Mouse (Mus musculus) common myeloid progenitor, adult 5-6 weeks (primary cell): ENCODE measurements around the gene Slc25a23. TPM values are rescaled to one million over a fixed set of nuclear protein-coding genes. Genes with fewer than 3 reads are reported as not detected.

Source experiments
- ATAC-seq: replicated peaks from 2 replicates; pipeline ENCODE4 v1.8.0; 2016; ENCODE audit warnings: low read depth, mild to moderate bottlenecking, moderate TSS enrichment, inconsistent platforms; ENCODE audit not compliant: poor library complexity, severe bottlenecking
- total RNA-seq: library from RNA; stranded (forward); fragments of 200-1000, 187-1606 nt; gene quantifications from 2 replicates; pipeline ENCODE4 v1.2.3, GENCODE M21; 2017

The Slc25a23 gene
- 6.4 and 11.6 TPM in 2 replicates for total RNA-seq

DNA sequence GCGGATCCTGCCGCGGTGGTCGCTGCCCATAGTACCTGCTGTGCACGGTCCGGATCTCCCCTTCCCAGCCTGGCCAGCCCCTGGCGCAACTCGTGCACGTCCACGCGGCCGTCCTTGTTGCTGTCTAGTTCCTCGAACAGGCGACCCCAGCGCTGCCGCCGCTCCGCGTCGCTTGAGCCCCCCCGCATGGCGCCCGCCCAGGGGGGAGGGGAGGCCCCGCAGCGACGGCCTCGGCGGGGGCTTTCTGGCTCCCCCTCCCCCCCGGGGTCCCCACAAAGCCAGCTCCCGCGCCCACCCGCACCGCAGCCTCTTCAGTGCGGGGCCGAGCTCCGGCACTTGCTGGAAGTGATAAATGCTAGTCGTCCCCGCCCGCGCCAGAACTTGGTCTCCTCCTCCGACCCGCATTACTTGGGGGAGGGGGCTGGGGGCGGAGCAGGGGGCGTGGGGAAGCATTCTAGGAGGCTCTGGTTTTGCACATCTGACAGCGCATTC, at the start of gene Slc25a23:
Slc25a23 (minus strand) TSS at position 378 of the 492 bp plus-strand sequence.
- ATAC-seq = 0 out of 2 replicates have a peak, but pooled peaks have one; percentile 9

DNA sequence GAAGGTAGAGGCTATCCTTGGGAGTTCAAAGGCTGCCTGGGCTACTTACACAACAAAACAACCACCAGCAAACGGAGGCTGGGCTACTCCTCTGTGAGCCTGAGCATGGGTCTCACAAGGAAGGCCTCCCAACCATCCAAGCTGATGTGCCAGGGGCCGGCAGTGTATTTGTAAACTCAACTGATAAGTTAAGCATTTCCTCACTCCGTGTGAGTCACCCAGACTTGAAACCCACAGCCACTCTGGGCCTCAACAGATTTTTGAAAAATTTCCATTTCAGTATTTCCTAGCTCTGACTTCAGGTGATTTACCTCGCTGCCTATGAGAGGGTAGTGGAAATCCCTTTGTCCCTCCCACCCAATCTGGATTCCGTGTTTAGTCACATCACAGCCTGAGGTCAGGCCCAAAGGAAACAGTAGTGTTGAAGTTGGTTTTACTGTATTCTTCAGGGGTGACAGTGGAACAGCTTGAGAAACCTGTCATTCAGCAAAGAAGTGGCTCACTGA, 49.1 kb upstream of the Slc25a23 start:
- no peak for ATAC-seq

DNA sequence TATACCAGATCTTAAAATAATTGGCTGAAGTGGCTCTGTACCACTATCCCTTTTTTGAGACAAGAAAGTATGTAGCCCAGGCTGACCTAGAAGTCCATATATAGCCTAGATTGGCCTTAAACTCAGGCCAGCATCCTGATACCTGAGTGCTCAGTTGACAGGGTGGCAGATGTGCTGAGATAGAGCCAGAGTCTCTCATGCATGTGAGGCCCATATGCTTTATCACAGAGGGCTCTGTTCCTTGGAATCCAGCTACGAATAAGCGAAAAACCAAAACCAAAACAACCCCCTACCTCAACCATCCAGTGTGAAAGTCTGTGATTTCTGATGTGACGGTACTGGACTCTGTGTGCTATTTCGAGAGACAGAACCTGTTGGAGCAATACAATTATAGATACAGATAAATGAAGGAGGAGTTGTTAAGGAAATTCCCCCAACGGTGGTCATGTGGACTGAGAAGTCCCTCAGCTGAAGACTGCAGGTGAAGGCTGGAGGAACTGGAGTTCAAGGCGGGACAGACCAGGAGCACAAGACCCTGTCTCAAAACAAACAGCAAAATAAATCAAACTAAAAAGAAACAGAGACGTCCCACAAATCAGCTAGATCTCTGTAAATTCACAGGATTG, 48.5 kb upstream of the Slc25a23 start:
- ATAC-seq = no peak

DNA sequence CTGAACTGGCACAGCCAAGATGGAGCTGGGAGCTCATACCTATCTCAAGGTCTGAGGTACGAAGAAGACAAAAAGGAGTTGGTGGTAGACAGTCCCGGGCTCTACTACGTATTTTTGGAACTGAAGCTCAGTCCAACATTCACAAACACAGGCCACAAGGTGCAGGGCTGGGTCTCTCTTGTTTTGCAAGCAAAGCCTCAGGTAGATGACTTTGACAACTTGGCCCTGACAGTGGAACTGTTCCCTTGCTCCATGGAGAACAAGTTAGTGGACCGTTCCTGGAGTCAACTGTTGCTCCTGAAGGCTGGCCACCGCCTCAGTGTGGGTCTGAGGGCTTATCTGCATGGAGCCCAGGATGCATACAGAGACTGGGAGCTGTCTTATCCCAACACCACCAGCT, 47.4 kb upstream of the Slc25a23 start:
- ATAC-seq = no peak

DNA sequence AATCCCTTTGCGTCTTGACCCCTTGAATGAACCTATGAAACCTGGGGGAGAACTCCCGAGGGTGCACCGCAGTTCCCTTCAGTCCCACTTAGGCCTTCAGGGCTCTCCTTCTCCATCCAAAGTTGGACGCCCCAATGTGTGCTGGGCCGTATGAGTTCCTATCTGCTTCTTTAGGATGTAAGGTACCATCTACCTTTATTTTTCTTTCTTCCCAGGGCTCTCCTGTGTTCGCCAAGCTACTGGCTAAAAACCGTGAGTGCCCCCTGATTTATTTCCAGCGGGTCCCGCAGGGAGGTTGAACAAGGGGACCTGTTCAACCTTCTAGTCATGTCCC, 46.3 kb upstream of the Slc25a23 start:
- ATAC-seq = no peak

DNA sequence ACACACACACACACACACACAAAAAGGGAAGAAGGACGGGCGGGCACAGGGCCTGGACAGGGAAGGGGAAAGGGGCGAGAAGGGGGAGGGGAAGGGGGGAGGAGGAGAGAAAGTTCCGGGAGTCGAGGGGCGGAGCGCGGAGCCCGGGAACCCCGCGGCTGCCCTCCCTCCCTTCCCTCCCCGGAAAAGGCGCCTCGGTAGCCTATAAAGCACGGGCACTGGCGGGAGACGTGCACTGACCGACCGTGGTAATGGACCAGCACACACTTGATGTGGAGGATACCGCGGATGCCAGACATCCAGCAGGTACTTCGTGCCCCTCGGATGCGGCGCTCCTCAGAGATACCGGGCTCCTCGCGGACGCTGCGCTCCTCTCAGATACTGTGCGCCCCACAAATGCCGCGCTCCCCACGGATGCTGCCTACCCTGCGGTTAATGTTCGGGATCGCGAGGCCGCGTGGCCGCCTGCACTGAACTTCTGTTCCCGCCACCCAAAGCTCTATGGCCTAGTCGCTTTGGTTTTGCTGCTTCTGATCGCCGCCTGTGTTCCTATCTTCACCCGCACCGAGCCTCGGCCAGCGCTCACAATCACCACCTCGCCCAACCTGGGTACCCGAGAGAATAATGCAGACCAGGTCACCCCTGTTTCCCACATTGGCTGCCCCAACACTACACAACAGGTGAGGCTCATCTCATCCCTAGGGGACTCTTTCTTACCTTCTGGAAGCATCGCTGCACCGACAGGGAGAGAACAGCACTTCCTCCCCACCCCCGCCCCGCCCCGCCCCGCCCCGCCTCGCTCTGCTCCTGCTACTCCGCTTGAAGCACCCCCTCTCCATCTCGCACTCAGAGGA, 45.7 kb upstream of the Slc25a23 start, which contains the start of gene Tnfsf9:
Tnfsf9 (plus strand) TSS at position 145 of the 854 bp plus-strand sequence.
- peak; percentile 65 for ATAC-seq

DNA sequence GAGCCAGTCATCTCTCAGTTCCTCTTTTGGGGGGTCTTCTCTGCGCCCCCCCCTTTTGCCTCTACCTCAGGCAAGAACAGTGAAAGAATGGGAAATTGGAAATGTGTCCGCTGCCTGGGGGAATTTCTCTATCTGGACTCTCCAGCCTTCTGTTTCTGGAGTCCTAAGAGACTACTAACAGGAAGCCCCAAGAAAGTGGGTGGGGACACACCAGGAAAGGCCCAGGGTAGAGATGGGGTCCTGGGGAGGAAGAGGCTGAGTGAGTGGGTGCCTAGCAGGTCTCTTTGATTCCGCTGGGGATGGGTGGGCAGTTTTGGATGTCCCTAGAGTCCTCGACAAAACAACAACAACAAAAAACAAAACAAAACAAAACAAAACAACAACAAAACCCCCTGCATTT, 44.8 kb upstream of the Slc25a23 start:
- 0 out of 2 replicates have a peak, but pooled peaks have one; percentile 14 for ATAC-seq

DNA sequence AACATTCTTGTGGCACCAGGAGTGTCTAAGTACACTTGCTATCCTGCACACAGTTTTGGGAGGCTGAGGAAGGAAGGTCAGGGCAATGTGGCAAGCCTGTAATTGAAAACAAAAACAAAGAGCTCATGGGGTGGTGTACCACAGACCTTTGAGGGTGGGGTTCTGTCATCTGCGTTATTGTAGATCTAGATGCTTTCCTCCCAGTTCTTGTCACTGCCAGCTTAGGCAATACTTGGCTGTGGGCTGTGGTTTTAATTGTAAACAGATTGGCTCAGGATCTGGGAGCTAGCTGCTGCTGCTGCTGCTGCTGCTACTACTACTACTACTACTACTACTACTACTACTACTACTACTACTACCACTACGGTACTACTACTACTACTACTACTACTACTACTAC, 42.6 kb upstream of the Slc25a23 start:
- no peak for ATAC-seq

DNA sequence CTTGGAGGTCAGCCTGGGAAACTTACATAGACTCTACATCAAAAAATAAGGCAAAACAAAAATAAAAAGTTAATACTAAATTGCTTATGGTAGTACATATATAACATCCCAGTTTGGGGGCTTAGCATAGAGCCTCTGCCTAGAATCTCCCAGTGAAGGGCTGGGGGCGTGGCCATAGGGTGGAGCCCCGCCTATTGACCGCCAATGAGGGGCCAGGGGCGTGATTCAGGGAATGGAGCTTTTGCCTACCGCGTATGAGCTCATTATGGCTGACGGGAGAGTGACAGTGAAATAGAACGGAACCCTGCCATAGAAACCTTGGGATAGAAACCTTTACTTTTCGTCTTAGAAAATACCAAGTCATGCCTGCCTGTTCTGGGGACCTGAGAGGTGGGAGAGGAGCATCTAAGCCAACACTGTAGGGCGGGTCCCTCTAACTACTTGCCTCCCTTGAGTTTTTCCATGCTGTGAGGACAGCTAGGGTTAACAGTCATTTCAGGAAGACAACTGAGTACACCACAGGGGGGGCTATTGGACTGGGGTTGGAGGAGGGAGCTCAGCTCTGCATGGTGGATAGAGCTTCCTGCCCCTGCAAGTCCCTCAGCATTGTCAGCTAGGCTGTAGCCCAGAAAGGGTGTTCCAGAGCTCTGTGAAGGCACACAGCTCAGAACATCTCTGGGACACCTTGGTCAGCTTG, 40.1 kb upstream of the Slc25a23 start:
- ATAC-seq = peak; percentile 39

DNA sequence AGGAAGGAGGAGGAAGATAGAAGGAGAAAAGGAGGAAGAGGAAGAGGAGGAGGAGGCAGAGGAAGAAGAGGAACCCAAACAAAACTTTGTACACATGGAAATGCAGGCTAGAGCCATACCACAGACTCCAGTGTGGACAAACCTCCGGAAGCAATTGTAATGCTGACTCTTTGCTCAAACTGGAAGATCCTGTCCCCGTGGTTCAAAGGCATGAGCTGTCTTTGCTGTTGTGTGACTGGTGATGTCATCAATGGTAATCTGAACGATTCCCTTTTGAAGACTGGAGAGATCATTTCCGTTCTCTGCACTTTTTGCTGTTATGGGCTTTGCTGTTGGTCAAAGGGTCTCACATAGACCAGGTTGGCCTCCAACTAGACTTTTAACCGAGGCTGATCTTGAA, 38.7 kb upstream of the Slc25a23 start:
- no peak for ATAC-seq

DNA sequence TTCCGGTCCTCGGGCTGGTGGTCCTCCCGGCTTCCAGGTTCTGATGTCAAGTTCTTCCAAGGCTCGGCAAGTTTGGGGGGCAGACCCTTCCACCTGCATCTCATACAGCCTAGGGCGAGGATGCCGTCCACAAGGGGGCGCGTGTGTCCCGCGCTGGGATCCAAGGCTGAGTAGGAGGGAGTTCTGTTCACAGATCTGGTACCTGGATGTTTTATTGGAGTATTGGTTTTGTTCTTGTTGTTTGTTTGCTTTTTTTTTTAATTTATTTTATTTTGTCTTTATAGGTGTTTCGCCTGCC, 36.9 kb upstream of the Slc25a23 start:
- peak; percentile 62 for ATAC-seq

DNA sequence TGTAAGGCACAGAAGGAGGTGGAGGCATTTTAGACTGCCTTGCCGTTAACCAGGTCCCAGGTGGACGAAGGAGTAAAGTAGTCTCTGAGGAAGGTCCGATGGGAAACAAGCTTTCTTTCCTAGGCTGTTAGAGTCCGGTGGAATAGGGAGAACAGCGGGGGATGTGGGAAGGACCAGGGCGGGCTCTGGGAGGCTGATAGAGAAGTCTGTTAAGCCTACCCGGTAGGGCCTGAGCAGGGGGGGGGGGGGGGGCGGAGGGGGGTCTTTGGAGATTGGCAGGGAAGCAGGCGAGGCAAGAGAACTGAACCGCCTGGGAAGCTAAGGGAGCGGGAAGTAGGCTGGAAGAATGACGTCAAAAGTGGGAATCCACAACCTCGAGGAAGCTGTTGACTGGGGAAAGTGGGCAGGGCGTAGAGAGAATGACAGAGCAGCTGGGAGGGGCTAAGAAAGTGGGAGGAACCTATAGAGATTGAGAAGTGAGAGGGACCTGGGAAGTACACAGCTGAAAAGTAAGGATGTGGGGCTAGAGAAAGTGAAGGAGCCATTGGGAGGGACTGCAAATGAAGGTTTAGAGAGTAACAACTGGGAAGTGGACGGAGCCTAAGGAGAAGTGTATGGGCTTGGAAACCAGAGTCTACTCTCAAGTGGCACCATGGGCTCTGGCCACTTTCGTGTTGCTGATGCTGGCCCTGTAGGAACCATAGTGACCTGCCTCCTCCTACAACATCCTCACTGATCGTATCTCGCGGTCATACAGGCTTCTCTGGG, 36.4 kb upstream of the Slc25a23 start:
- ATAC-seq = peak; percentile 83

DNA sequence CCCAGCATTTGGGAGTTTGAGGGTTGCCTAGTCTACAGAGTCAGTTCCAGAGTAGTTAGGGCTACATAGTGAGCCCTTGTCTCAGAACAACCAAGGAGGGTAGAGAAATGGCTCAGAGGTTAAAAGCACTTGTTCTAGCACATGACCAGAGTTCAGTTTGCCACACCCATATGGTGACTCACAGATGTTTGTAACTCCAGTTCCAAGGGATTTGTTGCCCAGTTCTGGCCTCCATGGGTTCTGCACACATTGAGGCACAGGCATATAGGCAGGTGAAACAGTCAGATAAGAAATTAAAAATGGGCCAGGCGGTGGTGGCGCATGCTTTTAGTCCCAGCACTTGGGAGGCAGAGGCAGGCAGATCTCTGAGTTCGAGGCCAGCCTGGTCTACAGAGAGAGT, 34.6 kb upstream of the Slc25a23 start:
- ATAC-seq = no peak

DNA sequence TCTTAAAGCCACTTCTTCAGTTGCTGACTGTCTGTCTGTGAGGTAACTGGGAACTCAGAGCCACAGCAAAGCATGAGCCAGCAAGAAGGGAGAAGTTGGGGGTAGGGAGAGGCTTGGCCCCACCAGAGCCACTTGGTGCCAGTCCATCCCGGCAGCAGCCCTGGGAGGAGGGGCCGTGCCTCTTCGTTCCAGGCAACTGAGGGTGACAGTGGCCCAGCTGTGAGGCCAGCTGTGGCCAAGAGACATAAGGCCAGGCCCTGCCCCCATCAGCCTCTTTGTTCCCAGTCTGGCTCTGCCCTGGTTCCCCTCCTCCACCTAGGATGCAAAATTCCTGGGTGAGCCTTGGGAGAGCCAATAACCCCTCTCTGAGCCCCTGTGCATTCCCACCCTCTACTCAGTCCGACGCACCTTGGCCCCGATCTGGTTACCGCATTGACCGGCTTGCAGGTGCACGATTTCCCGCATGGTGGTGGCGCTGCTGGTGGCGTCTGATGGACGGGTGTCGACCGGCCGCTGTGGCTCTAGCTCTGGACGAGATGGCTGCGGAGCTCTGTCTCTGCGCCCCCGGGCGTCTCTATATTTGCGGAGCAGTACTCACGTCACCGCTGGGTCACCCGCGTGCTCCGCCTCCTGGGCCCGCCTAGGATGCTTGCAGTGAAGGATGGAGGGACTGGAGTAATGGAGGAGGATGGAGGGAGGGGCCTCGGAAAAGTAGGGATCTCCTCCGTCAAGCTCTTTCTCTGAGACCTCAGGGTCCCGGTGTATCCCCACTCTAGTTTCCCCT, 27.6 kb upstream of the Slc25a23 start, which contains the start of gene Tubb4a:
Tubb4a (minus strand) TSS at position 734 of the 784 bp plus-strand sequence.
- ATAC-seq = peak; percentile 47

DNA sequence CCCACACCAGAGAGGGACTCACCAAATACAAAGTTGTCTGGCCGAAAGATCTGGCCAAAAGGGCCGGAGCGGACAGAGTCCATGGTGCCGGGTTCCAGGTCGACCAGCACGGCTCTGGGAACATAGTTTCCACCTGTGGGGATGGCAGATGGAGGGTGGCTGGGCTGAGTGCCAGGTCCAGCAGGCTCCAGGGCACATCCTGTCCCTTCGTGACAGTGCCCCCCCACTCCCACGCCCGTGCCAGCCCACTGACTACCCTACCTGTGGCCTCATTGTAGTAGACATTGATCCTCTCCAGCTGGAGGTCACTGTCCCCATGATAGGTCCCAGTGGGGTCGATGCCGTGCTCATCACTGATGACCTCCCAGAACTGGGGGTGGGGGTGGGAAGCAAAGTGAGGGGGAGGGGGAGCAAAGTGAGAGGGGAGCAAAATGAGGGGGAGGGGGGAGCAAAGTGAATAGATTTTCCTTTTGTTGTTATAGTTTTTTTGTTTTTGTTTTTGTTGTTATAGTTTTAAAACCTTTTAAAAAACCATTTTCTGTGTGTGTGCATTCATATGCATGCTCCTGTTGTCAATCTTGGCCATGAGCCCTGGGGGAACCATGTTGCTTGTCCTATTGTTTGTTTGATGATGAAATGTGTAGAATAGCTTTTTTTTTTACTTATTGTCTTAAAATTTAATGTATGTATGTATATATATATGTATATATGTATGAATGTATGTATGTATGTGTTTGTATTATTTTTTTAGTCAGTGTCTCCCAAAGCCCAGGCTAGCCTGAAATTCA, 26.5 kb upstream of the Slc25a23 start:
- ATAC-seq = no peak

DNA sequence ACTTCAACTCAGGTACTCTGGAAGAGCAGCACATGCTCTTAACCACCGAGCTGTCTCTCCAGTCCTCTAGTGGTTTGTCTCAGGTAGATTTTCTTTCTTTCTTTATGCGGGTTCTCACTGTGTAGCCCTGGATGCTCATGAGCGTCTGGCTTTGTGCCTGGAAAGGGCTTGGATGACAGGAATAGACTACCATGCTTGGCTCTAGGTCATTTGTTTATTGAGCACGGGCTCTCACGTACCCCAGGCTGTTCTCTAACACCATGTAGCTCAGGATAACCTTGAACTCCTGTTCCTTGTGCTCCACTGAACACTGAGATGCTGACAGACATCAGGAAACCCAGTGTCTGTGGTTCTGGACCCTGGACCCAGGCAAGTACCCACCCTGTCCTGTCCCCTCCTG, 22.8 kb upstream of the Slc25a23 start:
- ATAC-seq = no peak

DNA sequence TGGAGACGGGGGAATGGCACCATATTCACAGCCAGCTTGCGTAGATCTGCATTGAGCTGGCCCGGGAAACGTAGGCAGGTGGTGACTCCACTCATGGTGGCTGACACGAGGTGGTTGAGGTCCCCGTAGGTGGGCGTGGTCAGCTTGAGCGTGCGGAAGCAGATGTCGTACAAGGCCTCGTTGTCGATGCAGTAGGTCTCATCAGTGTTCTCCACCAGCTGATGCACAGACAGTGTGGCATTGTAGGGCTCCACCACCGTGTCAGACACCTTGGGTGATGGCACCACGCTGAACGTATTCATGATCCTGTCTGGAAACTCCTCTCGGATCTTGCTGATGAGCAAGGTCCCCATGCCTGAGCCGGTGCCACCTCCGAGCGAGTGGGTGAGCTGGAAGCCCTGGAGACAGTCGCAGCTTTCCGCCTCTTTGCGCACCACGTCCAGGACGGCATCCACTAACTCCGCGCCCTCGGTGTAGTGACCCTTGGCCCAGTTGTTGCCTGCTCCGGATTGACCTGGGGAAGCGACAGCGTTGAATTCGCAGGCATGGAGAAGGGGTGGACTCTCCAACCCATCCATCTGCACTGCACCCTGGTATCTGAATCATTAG, 21.7 kb upstream of the Slc25a23 start:
- no peak for ATAC-seq

DNA sequence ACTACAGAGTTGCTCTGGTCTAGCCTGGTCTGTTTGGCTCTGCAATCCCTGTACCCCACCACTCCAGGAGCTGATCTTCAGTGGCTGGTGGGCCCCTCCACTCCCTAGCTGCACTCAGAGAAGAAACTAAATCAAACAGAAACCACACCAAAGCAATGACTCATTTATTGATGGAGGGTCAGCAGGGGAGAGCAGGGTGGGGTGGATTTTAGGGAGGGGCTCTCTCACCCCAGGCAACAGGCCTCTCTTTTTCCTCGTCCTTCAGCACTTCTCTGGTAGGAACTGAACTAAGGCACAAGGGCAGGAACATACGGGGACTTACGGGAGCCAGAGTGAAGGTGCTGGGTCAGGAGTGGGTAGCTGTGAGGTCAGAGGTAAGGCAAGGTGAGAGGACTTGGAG, 20.3 kb upstream of the Slc25a23 start:
- no peak for ATAC-seq
